Mouse (Mus musculus) liver, adult (tissue): ENCODE measurements around the gene Notum.

Experiments used
- GATA4 ChIP-seq: IDR thresholded peaks from 2 replicates; pipeline ENCODE4 v1.6.1; 2014; ENCODE audit warnings: mild to moderate bottlenecking, low read length; ENCODE audit not compliant: insufficient replicate concordance

Gene Notum

DNA sequence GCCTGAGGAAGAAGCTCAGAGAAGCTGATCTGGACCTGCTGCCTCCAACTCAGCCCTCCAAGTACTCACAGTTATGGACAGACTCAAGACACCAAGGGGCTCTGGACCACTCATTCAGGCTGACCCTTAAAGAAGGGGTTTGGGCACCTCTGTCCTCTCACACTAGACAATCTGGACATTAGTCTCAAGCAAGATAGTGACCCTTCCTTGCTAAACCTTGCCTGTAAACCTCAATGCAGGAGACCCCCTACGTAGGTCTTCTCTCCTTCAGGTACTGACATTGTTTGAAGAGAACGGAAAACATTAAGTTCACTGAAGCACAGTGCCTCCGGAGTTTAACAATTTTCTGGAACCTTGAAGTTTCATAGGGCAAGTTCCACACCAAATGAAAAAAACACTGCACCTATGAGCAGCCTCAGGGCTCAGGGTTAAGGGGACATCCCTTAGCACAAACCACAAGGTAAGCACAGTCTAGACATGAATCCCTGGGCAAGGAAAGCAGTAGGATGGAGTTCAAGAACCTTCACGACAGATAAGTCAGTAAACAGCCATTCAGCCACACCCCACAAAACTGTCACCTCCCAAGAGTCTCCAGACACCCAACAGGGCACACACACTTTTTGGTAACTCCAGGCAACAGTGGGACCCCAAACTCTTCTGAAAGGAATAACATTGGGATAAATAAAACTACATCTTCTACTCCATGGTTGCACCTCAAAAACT is 29.1 kb downstream of the Notum start:
- TF ChIP-seq GATA4, result no peak

DNA sequence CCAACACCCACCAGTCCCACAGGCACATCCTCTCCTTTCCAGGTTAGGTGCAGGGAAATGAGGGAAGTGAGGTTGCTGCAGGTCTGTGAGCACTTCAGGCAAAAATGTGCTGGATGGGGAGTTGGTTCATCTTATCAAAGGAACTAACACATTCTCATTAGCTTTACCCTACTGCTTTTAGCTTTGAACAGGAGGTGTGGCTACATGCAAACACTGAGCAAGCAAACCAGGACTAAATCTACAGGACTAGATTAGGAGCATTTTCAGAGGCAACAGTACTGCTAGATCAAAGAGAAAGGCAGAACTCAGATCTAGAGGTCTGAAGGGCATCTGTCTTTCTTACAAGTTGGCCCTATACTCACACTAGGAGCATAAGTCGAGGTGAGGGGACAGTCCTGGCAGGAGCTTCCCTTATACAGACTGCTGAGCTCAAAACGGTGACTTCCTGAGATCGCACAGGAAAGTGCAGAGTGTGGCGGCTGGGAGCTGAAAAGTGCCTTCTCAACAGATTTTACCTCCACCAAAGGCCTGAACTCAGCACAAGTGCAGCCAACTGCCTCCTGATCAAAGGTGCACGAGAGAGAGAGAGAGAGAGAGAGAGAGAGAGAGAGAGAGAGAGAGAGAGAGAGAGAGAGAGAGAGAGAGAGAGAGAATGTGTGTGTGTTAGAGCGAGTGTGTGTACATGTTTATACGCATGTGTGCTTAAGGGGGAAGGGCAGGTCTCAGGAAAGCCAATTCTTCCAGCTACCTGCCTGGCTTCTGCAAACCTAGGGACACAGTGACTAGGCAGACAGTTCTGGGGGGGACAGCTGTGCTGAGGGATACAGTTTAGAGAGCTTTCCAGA is 29.9 kb downstream of the Notum start:
- TF ChIP-seq GATA4, result peak; percentile 66; the same call in 1 of the 2 replicates

- no peak for TF ChIP-seq GATA4
Observed at GRCm38 (mm10) chr11:120630401-120630871, 30.5 kb downstream of the Notum start.

GRCm38 (mm10) chr11:120629911-120630310 is 31.1 kb downstream of the Notum start:
- TF ChIP-seq GATA4, result no peak

DNA sequence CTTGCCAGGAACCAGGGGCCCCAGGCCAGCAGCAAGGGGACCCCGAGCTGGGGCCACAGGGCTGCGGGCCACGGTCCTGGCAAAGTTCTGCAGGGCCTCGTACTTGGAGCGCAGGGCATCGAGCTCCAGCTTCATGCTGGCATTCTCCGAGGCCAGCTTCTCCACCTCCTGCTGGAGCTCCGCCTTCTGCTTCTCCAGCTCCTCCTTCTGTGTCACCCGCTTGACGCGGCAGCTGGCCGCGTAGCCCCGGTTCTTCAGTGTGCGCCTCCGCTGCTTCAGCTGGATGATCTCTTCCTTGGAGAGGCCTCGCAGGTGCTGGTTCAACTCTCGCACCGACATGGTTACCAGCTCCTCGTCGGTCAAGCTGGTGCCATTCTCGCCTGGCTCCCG is 31.6 kb downstream of the Notum start:
- no peak for TF ChIP-seq GATA4

DNA sequence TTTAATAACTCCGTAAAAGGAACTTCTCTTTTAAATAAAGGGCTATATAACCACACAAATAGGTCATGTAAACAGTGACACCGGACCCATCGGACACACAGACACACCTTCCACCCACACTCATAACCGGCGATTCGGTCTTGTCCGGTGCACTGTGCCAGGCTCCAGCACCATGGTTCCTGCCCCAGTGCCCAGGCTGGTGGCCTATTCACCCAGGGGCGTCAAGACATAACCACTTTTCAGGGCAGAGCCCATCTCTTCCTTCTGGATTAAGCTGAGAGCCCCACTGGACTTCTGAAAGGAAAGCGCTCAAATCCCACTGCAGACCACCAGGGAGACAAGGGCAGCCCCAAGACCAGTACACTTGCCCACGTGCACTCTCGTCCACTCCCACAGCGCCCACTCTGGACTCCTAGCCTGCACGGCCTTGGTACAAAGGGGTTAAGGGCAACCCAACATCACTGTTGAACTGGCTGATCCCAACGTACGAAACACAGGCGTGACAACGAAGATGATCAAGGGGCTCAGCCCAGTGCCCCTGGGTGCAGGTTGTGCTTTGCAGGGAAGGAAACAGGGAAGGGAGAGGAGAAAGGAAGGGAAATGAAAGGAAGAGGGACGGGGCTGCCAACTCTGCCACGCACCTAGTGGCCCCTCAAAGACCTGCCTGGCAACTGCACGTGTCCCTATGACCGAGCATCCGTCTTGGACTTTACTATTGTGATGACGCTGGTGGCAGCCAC is 32.2 kb downstream of the Notum start:
- no peak for TF ChIP-seq GATA4

DNA sequence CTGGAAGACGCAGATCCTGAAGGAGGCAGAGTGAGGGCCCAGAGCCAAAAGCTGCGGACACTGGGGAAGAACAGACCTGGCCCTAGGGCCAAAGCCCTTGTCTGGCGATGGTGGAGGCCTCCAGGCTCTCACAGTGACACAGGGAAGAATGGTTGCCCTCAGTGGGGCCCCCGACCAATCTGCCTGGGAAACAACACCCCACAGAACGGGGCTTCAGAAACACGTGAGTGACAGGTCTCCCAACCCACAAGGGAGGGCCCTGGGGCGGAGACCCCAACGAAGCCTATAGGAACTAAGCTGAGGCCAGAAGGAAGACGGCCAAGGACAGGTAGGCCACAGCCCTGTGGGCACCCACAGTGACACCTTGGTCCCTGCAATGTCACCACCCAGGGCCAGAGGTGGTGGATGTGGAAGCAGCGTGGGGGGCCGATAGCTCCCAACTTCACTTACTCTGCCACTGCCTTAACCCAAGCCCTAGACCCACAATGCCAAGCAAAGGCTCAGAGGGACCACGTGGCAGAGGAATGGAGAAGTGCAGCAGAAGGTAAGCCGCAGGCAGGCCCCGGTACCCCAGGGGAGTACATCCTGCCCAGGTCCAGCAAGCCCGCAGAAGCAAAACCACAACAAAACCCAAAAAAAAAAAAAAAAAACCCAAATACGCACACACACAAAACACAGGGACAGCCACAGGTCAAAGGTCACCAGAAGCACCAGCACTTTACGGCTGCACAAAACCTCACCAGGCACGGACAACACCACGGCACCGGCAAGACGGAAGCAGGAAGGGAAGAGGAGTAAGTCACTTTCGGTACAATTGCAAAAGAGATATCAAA is 33.3 kb downstream of the Notum start:
- TF ChIP-seq GATA4, result no peak

- TF ChIP-seq GATA4, result no peak
Observed at GRCm38 (mm10) chr11:120626785-120627467, 34.0 kb downstream of the Notum start.

DNA sequence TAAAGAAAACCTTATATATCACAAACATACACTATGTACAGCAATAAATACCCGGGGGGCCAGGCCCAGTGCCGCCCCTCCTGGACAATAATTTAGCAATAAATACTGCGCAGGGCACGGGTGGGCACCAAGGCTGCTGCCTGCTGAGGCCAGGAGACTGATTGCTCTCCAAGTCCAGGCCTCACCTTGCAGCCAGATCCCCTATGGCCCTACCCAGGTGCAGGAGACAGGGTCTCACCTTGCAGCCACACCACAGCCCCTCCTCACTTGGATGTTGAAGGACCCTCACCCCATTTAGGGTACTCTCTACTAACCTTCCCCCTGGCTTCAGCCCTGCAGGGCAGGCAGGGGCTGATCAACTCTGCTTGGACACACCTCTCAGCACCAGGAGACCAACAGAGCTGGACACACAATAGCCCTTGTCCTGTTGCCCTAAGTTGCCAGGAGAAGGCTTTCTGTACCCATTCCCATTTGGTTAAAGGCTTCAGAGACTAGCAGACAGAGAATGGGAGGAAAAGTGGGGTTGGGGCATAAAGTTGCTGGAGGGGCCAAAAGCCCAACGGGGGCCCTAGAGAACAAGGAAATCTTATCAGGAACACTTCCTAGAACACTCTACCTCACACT is 35.7 kb downstream of the Notum start, which contains the start of gene Sirt7:
Gene Sirt7 (minus strand): TSS at position 89 of the 624 bp plus-strand sequence.
- TF ChIP-seq GATA4, result no peak

DNA sequence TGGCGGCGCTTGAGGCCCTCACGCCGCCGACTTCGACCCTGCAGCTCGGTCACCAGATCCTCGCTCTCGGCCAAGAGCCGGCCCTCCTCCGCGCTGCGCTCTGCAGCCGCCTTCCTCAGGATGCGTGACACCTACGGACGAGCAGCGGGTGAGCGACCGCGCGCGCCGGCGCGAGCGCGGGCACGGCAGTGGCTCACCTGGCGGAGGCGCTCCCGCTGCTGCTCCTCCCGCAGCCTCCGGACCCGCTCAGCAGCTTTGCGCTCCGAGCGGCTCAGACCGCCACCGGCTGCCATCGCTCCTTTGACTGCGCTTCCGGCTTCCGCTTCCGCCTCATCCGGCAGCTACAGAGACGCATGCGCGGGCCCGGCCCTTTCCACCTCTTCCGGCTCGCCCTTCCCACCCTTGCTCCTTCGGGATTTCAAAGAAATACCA is 36.3 kb downstream of the Notum start:
- no peak for TF ChIP-seq GATA4

- TF ChIP-seq GATA4, result no peak
Observed at GRCm38 (mm10) chr11:120623961-120624679, 36.9 kb downstream of the Notum start.

GRCm38 (mm10) chr11:120622805-120623204 is 38.2 kb downstream of the Notum start:
- TF ChIP-seq GATA4, result no peak

DNA sequence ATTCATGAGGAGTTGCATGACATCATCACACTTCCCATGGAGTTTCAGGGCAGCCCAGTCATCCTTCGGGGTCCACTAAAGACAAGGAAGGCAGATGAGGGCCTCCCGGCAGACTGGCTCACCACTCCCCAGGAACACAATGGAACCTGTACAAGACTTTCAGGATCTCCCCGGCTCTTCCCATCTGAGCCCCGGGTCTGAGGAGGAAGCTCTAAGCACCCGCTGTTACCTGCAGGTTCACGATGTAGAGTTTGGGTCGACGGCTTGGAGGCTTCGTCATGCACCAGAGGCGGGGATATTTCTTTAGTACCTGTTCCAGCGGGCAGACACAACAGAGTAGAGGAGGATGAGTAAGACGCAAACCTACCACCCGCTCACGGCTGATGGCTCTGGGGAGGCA is 40.8 kb downstream of the Notum start:
- TF ChIP-seq GATA4, result no peak
